Mouse (Mus musculus): ENCODE results near the gene Mgst3.

The Mgst3 gene

GRCm38 (mm10) chr1:167393683-167394492 is at the start of gene Mgst3:
Gene Mgst3, minus strand, starts transcription at chr1:167393841.
- peak; percentile 96 to 98 for DNase-seq

GRCm38 (mm10) chr1:167438231-167438885 is 44.7 kb upstream of the Mgst3 start:
- no peak for DNase-seq

- no peak for DNase-seq
Observed at GRCm38 (mm10) chr1:167437091-167437490, 43.5 kb upstream of the Mgst3 start.

- no peak for DNase-seq
Observed at GRCm38 (mm10) chr1:167436186-167436975, 42.7 kb upstream of the Mgst3 start.

- no peak for DNase-seq
Observed at GRCm38 (mm10) chr1:167434931-167435330, 41.3 kb upstream of the Mgst3 start.

GRCm38 (mm10) chr1:167430976-167431676 is 37.5 kb upstream of the Mgst3 start:
- no peak for DNase-seq

- no peak for DNase-seq
Observed at GRCm38 (mm10) chr1:167426681-167427080, 33.0 kb upstream of the Mgst3 start.

- no peak for DNase-seq
Observed at GRCm38 (mm10) chr1:167425572-167425971, 31.9 kb upstream of the Mgst3 start.

GRCm38 (mm10) chr1:167422501-167423240 is 29.0 kb upstream of the Mgst3 start:
- DNase-seq = peak; percentile 6 to 12

- peak; percentile 73 to 85 for DNase-seq
Observed at GRCm38 (mm10) chr1:167414846-167415245, 21.2 kb upstream of the Mgst3 start.

- DNase-seq = no peak
Observed at GRCm38 (mm10) chr1:167411991-167412715, 18.5 kb upstream of the Mgst3 start.

GRCm38 (mm10) chr1:167409601-167410000 is 16.0 kb upstream of the Mgst3 start:
- no peak for DNase-seq

- no peak for DNase-seq
Observed at GRCm38 (mm10) chr1:167405237-167405636, 11.6 kb upstream of the Mgst3 start.

- no peak for DNase-seq
Observed at GRCm38 (mm10) chr1:167393281-167393680, 360 bp downstream of the Mgst3 start.

GRCm38 (mm10) chr1:167392687-167393086 is 954 bp downstream of the Mgst3 start:
- DNase-seq = no peak

- no peak for DNase-seq
Observed at GRCm38 (mm10) chr1:167392031-167392640, 1.5 kb downstream of the Mgst3 start.

- no peak for DNase-seq
Observed at GRCm38 (mm10) chr1:167391241-167391640, 2.4 kb downstream of the Mgst3 start.

- DNase-seq = no peak
Observed at GRCm38 (mm10) chr1:167390381-167390780, 3.3 kb downstream of the Mgst3 start.

GRCm38 (mm10) chr1:167389584-167389983 is 4.1 kb downstream of the Mgst3 start:
- peak in 1 of 2 experiments; percentile 44 for DNase-seq

- DNase-seq = no peak
Observed at GRCm38 (mm10) chr1:167388571-167388970, 5.1 kb downstream of the Mgst3 start.

- no peak for DNase-seq
Observed at GRCm38 (mm10) chr1:167387796-167388195, 5.8 kb downstream of the Mgst3 start.
